Mouse (Mus musculus): ENCODE results near the gene 4930412O13Rik. TPM values are rescaled to one million over a fixed set of nuclear protein-coding genes. Genes with fewer than 3 reads are reported as not detected.
A peak's percentile ranks its signal among the peaks of the same experiment; 100 is the strongest.

4930412O13Rik gene
- total and polyA plus RNA-seq, 2 experiments from 2014 or later: not detected

DNA sequence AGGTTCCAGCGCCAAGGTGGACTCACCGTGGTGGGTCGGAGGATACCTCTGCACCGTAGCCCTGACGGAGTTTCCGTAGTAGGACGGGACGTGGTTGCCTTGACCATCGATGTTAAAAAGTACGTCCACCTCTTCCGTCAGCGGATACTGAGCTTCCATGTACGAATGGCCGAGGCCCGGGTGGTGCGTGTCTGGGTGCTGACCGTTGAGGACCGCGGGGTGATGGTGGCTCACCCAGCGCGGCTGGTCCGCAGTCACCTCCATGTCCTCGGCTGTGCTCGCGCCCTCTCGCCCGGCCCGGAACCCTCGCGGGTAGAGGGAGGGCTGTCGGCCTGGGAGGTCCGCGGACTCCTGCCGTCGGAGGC, 3.7 kb upstream of the 4930412O13Rik start:
- ATAC-seq (ENCODE audit: insufficient read depth, low read depth): no peak
- no peak for DNase-seq (ENCODE audit: low spot score)
- TF ChIP-seq EP300 (IDR thresholded peaks at IDR 0.05; ENCODE audit: low read depth) (no peak), CTCF (IDR thresholded peaks at IDR 0.05; ENCODE audit: low read depth) (no peak)
- Histone ChIP-seq H3K27ac (ENCODE audit: low read depth) (no peak overlapping the region), H3K9me3 (replicated peaks; ENCODE audit: control insufficient read depth, low read length) (no peaks in the 10 kb centered on the region), H3K4me3 (ENCODE audit: low read depth, low read length) (peak overlapping the region; percentile 74), H3K27me3 (ENCODE audit: control insufficient read depth, insufficient read depth, low read length) (peaks cover 95% of the 10 kb centered on the region), H3K4me2 (ENCODE audit: low read depth, low read length) (peak overlapping the region; percentile 99), H3K9ac (replicated peaks; ENCODE audit: low read depth, low read length) (peak overlapping the region; percentile 38; the same call in 1 of the 2 replicates), H3K36me3 (replicated peaks; ENCODE audit: control insufficient read depth, insufficient read depth, low read length) (no peaks in the 10 kb centered on the region), H3K4me1 (ENCODE audit: control insufficient read depth, insufficient read depth) (peaks cover 12% of the 10 kb centered on the region)
- WGBS: 1% methylated on average over 35 of the region's 35 CpGs

DNA sequence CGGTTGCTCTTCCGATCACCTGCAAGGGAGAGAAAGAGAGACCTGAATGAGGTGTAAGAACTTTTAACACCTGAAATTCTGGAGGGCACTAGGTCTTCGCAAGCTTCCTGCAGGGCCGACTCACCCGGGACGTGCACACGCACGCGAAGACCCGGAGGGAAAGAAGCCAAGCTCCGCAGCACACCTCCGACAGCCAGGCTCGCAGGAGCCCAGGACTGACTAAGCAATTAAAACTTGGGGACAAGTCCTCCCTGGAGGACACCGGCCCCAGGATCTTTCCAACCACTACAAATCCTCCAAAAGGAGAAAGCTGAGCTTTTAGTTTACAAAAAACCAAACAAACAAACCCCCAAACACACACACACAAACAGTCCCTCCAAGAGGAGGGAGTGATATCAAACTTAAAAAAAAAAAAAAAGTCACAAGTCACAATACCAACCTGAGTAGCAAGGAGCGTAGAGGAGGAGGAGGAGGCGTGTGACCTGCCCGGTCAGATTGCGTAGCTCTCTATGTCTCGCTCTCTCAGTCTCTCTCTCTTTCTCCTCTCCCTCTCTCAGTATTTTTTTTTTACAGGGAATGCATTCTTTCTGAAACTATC, 3.0 kb upstream of the 4930412O13Rik start:
- H3K27ac ChIP-seq (ENCODE audit: low read depth): no peak overlapping the region
- TF ChIP-seq CTCF (IDR thresholded peaks at IDR 0.05; ENCODE audit: low read depth): no peak
- no peak for TF ChIP-seq EP300 (IDR thresholded peaks at IDR 0.05; ENCODE audit: low read depth)

DNA sequence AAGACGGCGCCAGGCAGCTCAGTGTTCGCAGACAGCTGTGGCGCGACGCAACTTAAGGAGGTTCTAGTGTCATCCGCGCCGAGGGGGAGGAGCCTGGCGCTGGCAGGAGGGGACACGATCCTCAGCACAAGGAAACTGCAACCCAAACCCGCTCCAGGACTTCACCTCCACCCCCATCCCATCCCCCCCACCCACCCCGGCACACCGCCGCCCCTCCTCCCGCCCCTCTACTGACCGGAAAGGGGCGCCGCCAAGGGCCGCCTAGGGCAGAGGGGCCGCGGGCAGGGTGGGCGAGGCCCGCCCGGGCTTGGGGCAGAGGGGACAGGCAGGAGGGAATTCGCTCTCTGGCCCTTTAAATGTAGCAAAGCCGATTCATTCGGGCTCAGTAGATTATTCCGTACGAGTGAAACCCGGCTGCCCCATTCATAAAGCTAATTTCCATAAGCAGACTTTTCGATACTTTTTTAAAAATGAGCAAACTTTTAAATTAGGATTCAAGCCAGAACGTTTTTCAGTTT, 2.4 kb upstream of the 4930412O13Rik start:
- Histone ChIP-seq H3K4me2 (ENCODE audit: low read depth, low read length) (peak overlapping the region; percentile 99), H3K27ac (ENCODE audit: low read depth) (peak overlapping the region; percentile 22; the same call in 1 of the 2 replicates), H3K9me3 (replicated peaks; ENCODE audit: control insufficient read depth, low read length) (no peaks in the 10 kb centered on the region), H3K9ac (replicated peaks; ENCODE audit: low read depth, low read length) (peak overlapping the region; percentile 40), H3K27me3 (ENCODE audit: control insufficient read depth, insufficient read depth, low read length) (peaks cover 96% of the 10 kb centered on the region), H3K4me1 (ENCODE audit: control insufficient read depth, insufficient read depth) (peaks cover 15% of the 10 kb centered on the region), H3K4me3 (ENCODE audit: low read depth, low read length) (peak overlapping the region; percentile 74), H3K36me3 (replicated peaks; ENCODE audit: control insufficient read depth, insufficient read depth, low read length) (no peaks in the 10 kb centered on the region)
- WGBS: 1% methylated on average over 28 of the region's 33 CpGs
- DNase-seq (ENCODE audit: low spot score) (no peak), ATAC-seq (ENCODE audit: insufficient read depth, low read depth) (no peak; the same call in 1 of the 2 replicates)
- TF ChIP-seq CTCF (IDR thresholded peaks at IDR 0.05; ENCODE audit: low read depth) (no peak), EP300 (IDR thresholded peaks at IDR 0.05; ENCODE audit: low read depth) (no peak)

More for the DNA sequence above, 3.0 kb upstream of the 4930412O13Rik start:
- Histone ChIP-seq H3K27me3 (ENCODE audit: control insufficient read depth, insufficient read depth, low read length) (peaks cover 95% of the 10 kb centered on the region), H3K4me3 (ENCODE audit: low read depth, low read length) (peak overlapping the region; percentile 74), H3K9ac (replicated peaks; ENCODE audit: low read depth, low read length) (peak overlapping the region; percentile 38; the same call in 1 of the 2 replicates), H3K36me3 (replicated peaks; ENCODE audit: control insufficient read depth, insufficient read depth, low read length) (no peaks in the 10 kb centered on the region), H3K4me1 (ENCODE audit: control insufficient read depth, insufficient read depth) (peaks cover 15% of the 10 kb centered on the region), H3K4me2 (ENCODE audit: low read depth, low read length) (peak overlapping the region; percentile 99), H3K9me3 (replicated peaks; ENCODE audit: control insufficient read depth, low read length) (no peaks in the 10 kb centered on the region)
- ATAC-seq (ENCODE audit: insufficient read depth, low read depth) (no peak), DNase-seq (ENCODE audit: low spot score) (peak; percentile 54)
- 1% methylated on average over 19 of the region's 19 CpGs for WGBS

DNA sequence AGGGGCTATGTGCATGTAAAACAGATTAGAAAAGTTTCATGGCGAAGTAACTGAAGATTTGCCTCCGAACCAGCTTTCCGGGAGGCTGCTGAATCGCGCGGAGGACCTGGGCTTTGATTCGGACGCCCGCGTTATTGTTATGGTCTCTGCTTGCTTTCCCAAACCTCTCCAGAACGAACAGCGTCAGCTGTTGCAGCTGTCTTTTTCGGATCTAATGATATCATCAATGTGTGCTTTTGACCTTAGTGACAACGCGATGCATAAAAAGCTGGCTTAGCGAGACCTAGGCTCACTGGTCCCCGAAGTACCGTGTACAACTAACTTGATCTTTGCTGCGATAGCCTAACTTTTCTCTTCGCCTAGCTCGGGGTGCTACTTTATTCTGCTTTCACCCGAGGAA, 2.0 kb upstream of the 4930412O13Rik start:
- Histone ChIP-seq H3K4me2 (ENCODE audit: low read depth, low read length) (peak overlapping the region; percentile 99), H3K27me3 (ENCODE audit: control insufficient read depth, insufficient read depth, low read length) (peaks cover 95% of the 10 kb centered on the region), H3K9ac (replicated peaks; ENCODE audit: low read depth, low read length) (peak overlapping the region; percentile 40), H3K36me3 (replicated peaks; ENCODE audit: control insufficient read depth, insufficient read depth, low read length) (no peaks in the 10 kb centered on the region), H3K4me3 (ENCODE audit: low read depth, low read length) (peak overlapping the region; percentile 74), H3K4me1 (ENCODE audit: control insufficient read depth, insufficient read depth) (peaks cover 15% of the 10 kb centered on the region), H3K9me3 (replicated peaks; ENCODE audit: control insufficient read depth, low read length) (no peaks in the 10 kb centered on the region), H3K27ac (ENCODE audit: low read depth) (peak overlapping the region; percentile 22)
- DNase-seq (ENCODE audit: low spot score) (no peak), ATAC-seq (ENCODE audit: insufficient read depth, low read depth) (no peak)
- TF ChIP-seq CTCF (IDR thresholded peaks at IDR 0.05; ENCODE audit: low read depth) (no peak), EP300 (IDR thresholded peaks at IDR 0.05; ENCODE audit: low read depth) (no peak)
- WGBS: under 1% methylated on average over 22 of the region's 22 CpGs

DNA sequence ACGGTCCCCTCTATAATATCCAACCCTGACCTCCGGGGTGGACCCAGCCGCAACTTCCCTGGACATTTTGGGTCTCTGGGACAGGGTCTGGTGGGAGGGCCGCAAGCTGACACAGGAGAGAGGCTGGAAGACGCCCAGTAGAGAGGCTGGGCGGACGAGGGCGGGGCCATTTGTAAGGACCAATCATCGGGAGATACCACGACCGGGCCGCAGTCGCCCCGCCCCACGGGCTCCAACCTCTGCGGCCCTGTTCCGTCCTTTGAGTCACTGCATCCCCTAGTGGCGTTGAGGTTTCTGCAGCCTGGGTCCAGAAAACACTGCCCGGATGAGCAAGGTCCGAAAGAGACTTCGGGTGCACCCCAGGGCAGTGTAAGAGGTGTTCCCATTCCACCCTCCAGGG, 1.6 kb upstream of the 4930412O13Rik start:
- Histone ChIP-seq H3K4me1 (ENCODE audit: control insufficient read depth, insufficient read depth) (peaks cover 15% of the 10 kb centered on the region), H3K4me3 (ENCODE audit: low read depth, low read length) (peak overlapping the region; percentile 74), H3K36me3 (replicated peaks; ENCODE audit: control insufficient read depth, insufficient read depth, low read length) (no peaks in the 10 kb centered on the region), H3K4me2 (ENCODE audit: low read depth, low read length) (peak overlapping the region; percentile 99), H3K9ac (replicated peaks; ENCODE audit: low read depth, low read length) (peak overlapping the region; percentile 40; the same call in 1 of the 2 replicates), H3K27ac (ENCODE audit: low read depth) (peak overlapping the region; percentile 22), H3K9me3 (replicated peaks; ENCODE audit: control insufficient read depth, low read length) (no peaks in the 10 kb centered on the region), H3K27me3 (ENCODE audit: control insufficient read depth, insufficient read depth, low read length) (peaks cover 95% of the 10 kb centered on the region)
- no peak for TF ChIP-seq EP300 (IDR thresholded peaks at IDR 0.05; ENCODE audit: low read depth)
- TF ChIP-seq CTCF (IDR thresholded peaks at IDR 0.05; ENCODE audit: low read depth): peak; percentile 87
- DNase-seq (ENCODE audit: low spot score) (peak; percentile 93), ATAC-seq (ENCODE audit: insufficient read depth, low read depth) (peak; percentile 96)
- under 1% methylated on average over 21 of the region's 21 CpGs for WGBS
